Mouse (Mus musculus): ENCODE measurements at regions not wholly inside any gene's neighbourhood (a gene's known extent, or its start where the extent isn't known, plus 50 kb on each side); places are given as distances from the start of the nearest gene placed in this dataset.

DNA sequence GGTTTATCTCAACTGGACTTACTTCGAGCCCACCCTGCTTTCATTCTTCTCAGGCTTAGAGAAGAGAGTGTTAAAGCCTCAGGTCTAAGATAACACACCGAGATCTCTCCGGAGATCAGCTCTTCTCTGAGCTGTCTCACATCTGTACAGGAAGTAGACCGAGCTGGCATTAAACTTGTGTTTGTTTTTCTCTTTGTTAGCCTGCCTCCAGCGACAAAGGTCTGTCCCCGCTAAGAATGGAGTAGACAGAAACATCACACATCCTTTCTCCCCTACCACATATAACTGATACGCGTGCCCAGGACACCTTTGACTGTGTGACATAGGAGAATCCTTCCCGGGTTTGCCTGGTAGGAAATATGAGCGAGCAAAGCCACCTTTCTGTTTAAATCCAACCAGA, 126.3 kb upstream of the 3110018I06Rik start:
- H3K27me3 ChIP-seq (ENCODE audit: control insufficient read depth in 1 of 2, insufficient read depth in 2 of 2, low read length in 2 of 2): no peaks in the 10 kb centered on the region
- no peaks in the 10 kb centered on the region for H3K79me2 ChIP-seq (ENCODE audit: control insufficient read depth, insufficient read depth, low read length, poor library complexity)
- H3K9ac ChIP-seq (ENCODE audit: control insufficient read depth, low read depth, low read length, poor library complexity, severe bottlenecking): no peak overlapping the region
- no peaks in the 10 kb centered on the region for H3K36me3 ChIP-seq (ENCODE audit: control insufficient read depth in 1 of 2, insufficient read depth in 2 of 2, low read length in 2 of 2)
- H3K4me3 ChIP-seq (ENCODE audit: control insufficient read depth in 1 of 2, insufficient read depth in 1 of 2, low read depth in 2 of 2, low read length in 2 of 2): no peak overlapping the region
- TF ChIP-seq GATA1 (IDR thresholded peaks at IDR 0.05; ENCODE audit: low read depth, low read length) (no peak), ZMIZ1 (IDR thresholded peaks at IDR 0.05; ENCODE audit: low read depth, low read length) (no peak), NELFE (IDR thresholded peaks at IDR 0.05; ENCODE audit: low read depth, low read length) (no peak), TCF12 (IDR thresholded peaks at IDR 0.05; ENCODE audit: low read depth, low read length) (no peak), E2F4 (IDR thresholded peaks at IDR 0.05; ENCODE audit: borderline replicate concordance, low read depth, low read length) (no peak), USF2 (IDR thresholded peaks at IDR 0.05; ENCODE audit: borderline replicate concordance in 1 of 2, insufficient read depth in 1 of 2, low read depth in 1 of 2, low read length in 2 of 2) (no peak), CHD2 (IDR thresholded peaks at IDR 0.05; ENCODE audit: low read length) (no peak), MEF2A (IDR thresholded peaks at IDR 0.05; ENCODE audit: extremely low read depth, insufficient replicate concordance, low read depth, low read length, poor library complexity, severe bottlenecking) (no peak), TAL1 (IDR thresholded peaks at IDR 0.05; ENCODE audit: low read length) (no peak), USF1 (IDR thresholded peaks at IDR 0.05; ENCODE audit: low read depth, low read length) (no peak), TBP (IDR thresholded peaks at IDR 0.05; ENCODE audit: low read depth, low read length) (no peak), RCOR1 (IDR thresholded peaks at IDR 0.05; ENCODE audit: low read depth, low read length) (no peak), BHLHE40 (IDR thresholded peaks at IDR 0.05; ENCODE audit: borderline replicate concordance, low read depth, low read length) (no peak), MYB (IDR thresholded peaks at IDR 0.05; ENCODE audit: low read depth, low read length) (no peak), MAFK (IDR thresholded peaks at IDR 0.05; ENCODE audit: borderline replicate concordance, low read depth, low read length) (no peak), ETS1 (IDR thresholded peaks at IDR 0.05; ENCODE audit: low read depth, low read length) (no peak), SMC3 (IDR thresholded peaks at IDR 0.05; ENCODE audit: low read depth, low read length) (no peak), JUND (IDR thresholded peaks at IDR 0.05; ENCODE audit: low read depth, low read length) (no peak), POLR2AphosphoS5 (IDR thresholded peaks at IDR 0.05; ENCODE audit: borderline replicate concordance, low read depth, low read length) (no peak), RAD21 (IDR thresholded peaks at IDR 0.05; ENCODE audit: low read depth, low read length) (no peak)
- H3K4me1 ChIP-seq (ENCODE audit: control insufficient read depth in 1 of 2, insufficient read depth in 2 of 2, low read length in 2 of 2): no peaks in the 10 kb centered on the region
- no peak overlapping the region for H3K27ac ChIP-seq (ENCODE audit: control insufficient read depth, low read depth, low read length)
- H3K9me3 ChIP-seq (replicated peaks; ENCODE audit: insufficient read depth, low read length): no peaks in the 10 kb centered on the region
- no peak for DNase-seq (ENCODE audit: low read depth, low spot score)

DNA sequence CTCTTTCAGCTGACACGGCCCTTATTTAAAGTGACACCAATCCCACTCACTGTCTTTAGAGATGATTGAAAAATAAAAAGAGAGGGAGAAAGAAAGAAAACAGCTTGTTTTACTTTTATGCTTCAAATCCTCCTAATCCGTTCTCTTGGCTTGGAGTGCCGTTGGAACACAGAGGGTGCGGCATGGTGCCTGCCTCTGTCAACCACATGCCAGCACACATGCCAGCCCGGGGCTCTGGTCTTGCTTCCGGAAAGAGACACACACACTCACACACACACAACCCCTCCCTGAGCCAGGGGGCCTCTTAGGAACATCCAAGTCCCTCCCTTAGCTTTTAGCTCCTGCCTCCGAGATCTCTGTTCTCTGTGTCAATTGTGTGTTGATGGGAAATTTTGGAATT, 116.2 kb upstream of the 3110018I06Rik start:
- no peak for DNase-seq (ENCODE audit: low read depth, low spot score)
- Histone ChIP-seq H3K36me3 (ENCODE audit: control insufficient read depth in 1 of 2, insufficient read depth in 2 of 2, low read length in 2 of 2) (no peaks in the 10 kb centered on the region), H3K9ac (ENCODE audit: control insufficient read depth, low read depth, low read length, poor library complexity, severe bottlenecking) (no peak overlapping the region), H3K79me2 (ENCODE audit: control insufficient read depth, insufficient read depth, low read length, poor library complexity) (no peaks in the 10 kb centered on the region), H3K4me3 (ENCODE audit: control insufficient read depth in 1 of 2, insufficient read depth in 1 of 2, low read depth in 2 of 2, low read length in 2 of 2) (no peak overlapping the region), H3K27ac (ENCODE audit: control insufficient read depth, low read depth, low read length) (no peak overlapping the region), H3K9me3 (replicated peaks; ENCODE audit: insufficient read depth, low read length) (no peaks in the 10 kb centered on the region), H3K27me3 (ENCODE audit: control insufficient read depth in 1 of 2, insufficient read depth in 2 of 2, low read length in 2 of 2) (no peaks in the 10 kb centered on the region), H3K4me1 (ENCODE audit: control insufficient read depth in 1 of 2, insufficient read depth in 2 of 2, low read length in 2 of 2) (no peaks in the 10 kb centered on the region)
- TF ChIP-seq ETS1 (IDR thresholded peaks at IDR 0.05; ENCODE audit: low read depth, low read length): no peak
- TF ChIP-seq TAL1 (IDR thresholded peaks at IDR 0.05; ENCODE audit: low read length): no peak
